Mouse (Mus musculus) MEL (cell line): ENCODE results near the gene Frrs1. TPM values are rescaled to one million over a fixed set of nuclear protein-coding genes. Genes with fewer than 3 reads are reported as not detected.
A peak's percentile ranks its signal among the peaks of the same experiment; 100 is the strongest.

Experiments
- DNase-seq: peaks from one replicate; pipeline ENCODE4 v3.0.0; 2011; ENCODE audit warnings: low read depth, low spot score
- H3K27ac ChIP-seq: 2 replicates; pipeline ENCODE4 v1.5.1; 2012; ENCODE audit warnings: low read depth, mild to moderate bottlenecking, control low read depth, low read length, moderate library complexity; ENCODE audit not compliant: control insufficient read depth
- H3K27me3 ChIP-seq, 2 experiments: fragments of 150-350 bp in 1 of 2; sonication (generic) in 1 of 2; 2 replicates each; pipeline ENCODE4 v1.6.1; 2012; ENCODE audit warnings: low read length in 2 of 2, mild to moderate bottlenecking in 2 of 2, improper control_type of control experiment in 1 of 2, moderate library complexity in 1 of 2; ENCODE audit not compliant: insufficient read depth in 2 of 2, control insufficient read depth in 1 of 2
- H3K36me3 ChIP-seq, 2 experiments: 2 replicates each; pipeline ENCODE4 v1.6.1; 2012 to 2014; ENCODE audit warnings: low read length in 2 of 2, improper control_type of control experiment in 1 of 2, inconsistent platforms in 1 of 2, mild to moderate bottlenecking in 1 of 2; ENCODE audit not compliant: insufficient read depth in 2 of 2, control insufficient read depth in 1 of 2
- H3K4me1 ChIP-seq, 2 experiments: fragments of 150-350 bp in 1 of 2; sonication (generic) in 1 of 2; 2 replicates each; pipeline ENCODE4 v1.6.1; 2012; ENCODE audit warnings: low read length in 2 of 2, improper control_type of control experiment in 1 of 2, mild to moderate bottlenecking in 1 of 2; ENCODE audit not compliant: insufficient read depth in 2 of 2, control insufficient read depth in 1 of 2
- H3K4me3 ChIP-seq, 2 experiments: fragments of 150-350 bp in 1 of 2; sonication (generic) in 1 of 2; 2 replicates each; pipeline ENCODE4 v1.5.1; 2012; ENCODE audit warnings: low read depth in 2 of 2, low read length in 2 of 2, mild to moderate bottlenecking in 2 of 2, moderate library complexity in 2 of 2, control low read depth in 1 of 2, improper control_type of control experiment in 1 of 2; ENCODE audit not compliant: control insufficient read depth in 1 of 2, insufficient read depth in 1 of 2
- H3K79me2 ChIP-seq: 2 replicates; pipeline ENCODE4 v1.6.1; 2012; ENCODE audit warnings: mild to moderate bottlenecking, low read length, moderate library complexity; ENCODE audit not compliant: control insufficient read depth, poor library complexity, insufficient read depth
- H3K9ac ChIP-seq: 2 replicates; pipeline ENCODE4 v1.6.1; 2012; ENCODE audit warnings: low read depth, mild to moderate bottlenecking, control low read depth, low read length, moderate library complexity; ENCODE audit not compliant: control insufficient read depth, poor library complexity, severe bottlenecking
- H3K9me3 ChIP-seq: fragments of 150-350 bp; sonication (generic); replicated peaks from 2 replicates; pipeline ENCODE4 v1.6.1; 2012; ENCODE audit warnings: mild to moderate bottlenecking, low read length, improper control_type of control experiment, moderate library complexity; ENCODE audit not compliant: insufficient read depth
- CHD2 ChIP-seq: IDR thresholded peaks from 2 replicates; pipeline ENCODE4 v1.6.1; 2011; ENCODE audit warnings: low read length, improper control_type of control experiment
- E2F4 ChIP-seq: IDR thresholded peaks from 2 replicates; pipeline ENCODE4 v1.6.1; 2011; ENCODE audit warnings: low read depth, low read length, improper control_type of control experiment, borderline replicate concordance
- EP300 ChIP-seq, 2 experiments: IDR thresholded peaks; 2 replicates each; pipeline ENCODE4 v1.6.1; 2011; ENCODE audit warnings: improper control_type of control experiment in 2 of 2, low read length in 2 of 2, low read depth in 1 of 2, mild to moderate bottlenecking in 1 of 2
- GABPA ChIP-seq: IDR thresholded peaks from 2 replicates; pipeline ENCODE4 v1.6.1; 2012; ENCODE audit warnings: low read depth, mild to moderate bottlenecking, inconsistent platforms, low read length, improper control_type of control experiment, moderate library complexity
- HCFC1 ChIP-seq: IDR thresholded peaks from 2 replicates; pipeline ENCODE4 v1.6.1; 2012; ENCODE audit warnings: low read depth, mild to moderate bottlenecking, inconsistent platforms, low read length, improper control_type of control experiment, moderate library complexity
- KAT2A ChIP-seq: conservative IDR thresholded peaks from 2 replicates; pipeline ENCODE4 v1.6.1; 2012; ENCODE audit warnings: low read depth, low read length, improper control_type of control experiment, inconsistent platforms
- MAFK ChIP-seq: IDR thresholded peaks from 2 replicates; pipeline ENCODE4 v1.6.1; 2011; ENCODE audit warnings: low read depth, mild to moderate bottlenecking, low read length, improper control_type of control experiment, borderline replicate concordance
- MAZ ChIP-seq: IDR thresholded peaks from 2 replicates; pipeline ENCODE4 v1.6.1; 2012; ENCODE audit warnings: low read depth, mild to moderate bottlenecking, inconsistent platforms, low read length, improper control_type of control experiment
- NELFE ChIP-seq: IDR thresholded peaks from 2 replicates; pipeline ENCODE4 v1.6.1; 2011; ENCODE audit warnings: low read depth, low read length, improper control_type of control experiment
- POLR2AphosphoS2 ChIP-seq: IDR thresholded peaks from 2 replicates; pipeline ENCODE4 v1.6.1; 2011; ENCODE audit warnings: low read length, improper control_type of control experiment
- RCOR1 ChIP-seq: IDR thresholded peaks from 2 replicates; pipeline ENCODE4 v1.6.1; 2012; ENCODE audit warnings: low read depth, mild to moderate bottlenecking, inconsistent platforms, low read length, improper control_type of control experiment
- SIN3A ChIP-seq: IDR thresholded peaks from 2 replicates; pipeline ENCODE4 v1.6.1; 2012; ENCODE audit warnings: low read length, improper control_type of control experiment, inconsistent platforms
- SMC3 ChIP-seq: IDR thresholded peaks from 2 replicates; pipeline ENCODE4 v1.6.1; 2011; ENCODE audit warnings: low read depth, low read length, improper control_type of control experiment
- TCF12 ChIP-seq: IDR thresholded peaks from 2 replicates; pipeline ENCODE4 v1.6.1; 2014; ENCODE audit warnings: low read depth, mild to moderate bottlenecking, inconsistent platforms, low read length, improper control_type of control experiment, moderate library complexity
- UBTF ChIP-seq: IDR thresholded peaks from 2 replicates; pipeline ENCODE4 v1.6.1; 2012; ENCODE audit warnings: low read depth, mild to moderate bottlenecking, inconsistent platforms, low read length, improper control_type of control experiment, moderate library complexity, borderline replicate concordance; ENCODE audit not compliant: insufficient read depth
- USF1 ChIP-seq: IDR thresholded peaks from 2 replicates; pipeline ENCODE4 v1.6.1; 2014; ENCODE audit warnings: low read depth, mild to moderate bottlenecking, inconsistent platforms, low read length, improper control_type of control experiment, moderate library complexity
- USF2 ChIP-seq, 2 experiments: IDR thresholded peaks; 2 replicates each; pipeline ENCODE4 v1.6.1; 2011 to 2012; ENCODE audit warnings: improper control_type of control experiment in 2 of 2, low read length in 2 of 2, borderline replicate concordance in 1 of 2, inconsistent platforms in 1 of 2, low read depth in 1 of 2, mild to moderate bottlenecking in 1 of 2; ENCODE audit not compliant: insufficient read depth in 1 of 2
- ZKSCAN1 ChIP-seq: IDR thresholded peaks from 2 replicates; pipeline ENCODE4 v1.6.1; 2012; ENCODE audit warnings: low read depth, mild to moderate bottlenecking, inconsistent platforms, low read length, improper control_type of control experiment, moderate library complexity
- ZNF384 ChIP-seq: IDR thresholded peaks from 2 replicates; pipeline ENCODE4 v1.6.1; 2012; ENCODE audit warnings: low read depth, mild to moderate bottlenecking, inconsistent platforms, low read length, improper control_type of control experiment
- polyA plus RNA-seq, 2 experiments: library from polyadenylated mRNA; stranded (reverse) in 1 of 2; unstranded in 1 of 2; fragments of >175 nt in 1 of 2; fragments of >200 nt in 1 of 2; gene quantifications; 2 replicates each; pipeline versions ENCODE4 v1.2.1 to v1.2.4; 2012; ENCODE audit warnings: low replicate concordance in 2 of 2, low read depth in 1 of 2; ENCODE audit not compliant: insufficient read length in 2 of 2, insufficient read depth in 1 of 2, missing spikeins in 1 of 2
- total RNA-seq: library from RNA; depleted of rRNA; stranded (reverse); fragments of 300-350 nt; gene quantifications from 2 replicates; pipeline ENCODE4 v1.2.3, GENCODE M21; 2012

The Frrs1 gene
- total and polyA plus RNA-seq, 3 experiments, result 78.5 to 625 (median 84.6) TPM

GRCm38 (mm10) chr3:116846084-116846483, 13.2 kb upstream of the Frrs1 start (continued):
- TF ChIP-seq MAFK (no peak), ZKSCAN1 (no peak), USF2 (IDR thresholded peaks at IDR 0.05; ENCODE audit: borderline replicate concordance in 1 of 2, insufficient read depth in 1 of 2, low read depth in 1 of 2, low read length in 2 of 2) (no peak), GABPA (no peak), RCOR1 (peak; percentile 80), KAT2A (no peak), NELFE (no peak), TCF12 (peak; percentile 74), EP300 (IDR thresholded peaks at IDR 0.05; ENCODE audit: low read depth in 1 of 2, low read length in 2 of 2) (peak; percentile 73 to 75), CHD2 (no peak), MAZ (0 out of 2 replicates have a peak, but pooled peaks have one; percentile 23), SMC3 (no peak), ZNF384 (peak; percentile 41; the same call in 1 of the 2 replicates), POLR2AphosphoS2 (no peak)

GRCm38 (mm10) chr3:116848099-116848498, 11.2 kb upstream of the Frrs1 start:
- no peak overlapping the region for H3K4me3 ChIP-seq
- H3K27ac ChIP-seq, result no peak overlapping the region
- 0 out of 2 replicates have a peak, but pooled peaks have one; percentile 27 for TF ChIP-seq USF1
- no peak for TF ChIP-seq MAZ
- TF ChIP-seq, all 39 proteins: peak for 1
- peaks cover 14 to 38% of the 10 kb centered on the region in 2 experiments for H3K4me1 ChIP-seq
- H3K27me3 ChIP-seq, result no peaks in the 10 kb centered on the region
- no peak overlapping the region for H3K9ac ChIP-seq
- peaks cover 0 to 28% of the 10 kb centered on the region in 2 experiments; a peak in 2 of 4 replicates for H3K36me3 ChIP-seq
- H3K9me3 ChIP-seq, result no peaks in the 10 kb centered on the region
- H3K79me2 ChIP-seq, result no peaks in the 10 kb centered on the region
- DNase-seq, result no peak

GRCm38 (mm10) chr3:116848936-116849335, 10.3 kb upstream of the Frrs1 start:
- Histone ChIP-seq H3K4me1 (peaks cover 14 to 38% of the 10 kb centered on the region in 2 experiments), H3K9ac (no peak overlapping the region), H3K27me3 (no peaks in the 10 kb centered on the region), H3K9me3 (no peaks in the 10 kb centered on the region), H3K27ac (no peak overlapping the region), H3K36me3 (peaks cover 0 to 28% of the 10 kb centered on the region in 2 experiments; a peak in 2 of 4 replicates), H3K4me3 (no peak overlapping the region), H3K79me2 (no peaks in the 10 kb centered on the region)
- no peak for TF ChIP-seq UBTF
- no peak for TF ChIP-seq USF2 (IDR thresholded peaks at IDR 0.05; ENCODE audit: borderline replicate concordance in 1 of 2, insufficient read depth in 1 of 2, low read depth in 1 of 2, low read length in 2 of 2)
- no peak for TF ChIP-seq E2F4
- no peak for TF ChIP-seq NELFE
- no peak for TF ChIP-seq HCFC1
- no peak for TF ChIP-seq MAZ
- no peak for TF ChIP-seq SIN3A
- no peak for DNase-seq
